Mouse (Mus musculus): ENCODE measurements around the gene Crybb1.

DNA sequence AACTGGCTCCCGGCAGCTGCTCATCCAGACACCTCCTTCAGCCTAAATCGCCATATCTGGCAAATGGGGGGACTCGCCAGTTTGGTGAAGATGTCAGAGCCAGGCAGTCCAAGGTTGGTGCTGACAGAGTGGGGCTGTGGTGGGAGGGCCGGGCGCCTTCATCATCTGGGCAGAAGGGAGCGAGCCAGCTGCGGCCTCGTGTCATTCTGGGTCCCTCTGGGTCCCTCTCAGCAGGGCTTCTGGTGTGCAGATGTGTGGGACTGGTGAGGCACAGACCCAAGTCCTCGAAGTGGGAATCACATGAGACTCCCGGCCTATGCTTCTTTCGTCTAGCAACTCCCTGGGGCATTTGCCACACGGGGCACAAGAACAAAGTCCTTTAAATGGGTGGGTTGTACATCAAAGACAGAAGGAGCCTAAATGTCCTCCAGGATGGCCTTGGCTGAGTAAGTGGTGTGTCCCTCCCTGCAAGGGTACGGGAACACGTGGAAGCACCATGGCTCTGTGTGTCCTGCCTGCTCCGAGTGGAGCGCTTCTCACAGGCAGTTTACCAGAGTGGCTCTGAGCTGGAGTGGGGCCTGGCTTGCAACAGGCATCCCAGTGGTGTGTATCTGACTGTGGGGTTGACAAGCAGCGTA lies 36.8 kb downstream of the Crybb1 start:
- no peak for TF ChIP-seq CTCF (IDR thresholded peaks at IDR 0.05; ENCODE audit: control insufficient read depth, insufficient read depth, insufficient read length)
- TF ChIP-seq USF1 (IDR thresholded peaks at IDR 0.05; ENCODE audit: low read depth): no peak
- TF ChIP-seq MAX (IDR thresholded peaks at IDR 0.05): no peak
- no peak for TF ChIP-seq MYOD1 (IDR thresholded peaks at IDR 0.05; ENCODE audit: control insufficient read depth, insufficient read length, low read depth)
- TF ChIP-seq MYOG (IDR thresholded peaks at IDR 0.05; ENCODE audit: control insufficient read depth, extremely low read depth, insufficient read length): no peak
- no peak for TF ChIP-seq CEBPB (IDR thresholded peaks at IDR 0.05; ENCODE audit: low read depth)

Measured in C2C12 (cell line).